Mouse (Mus musculus): ENCODE results near the gene Zp3.

The Zp3 gene

DNA sequence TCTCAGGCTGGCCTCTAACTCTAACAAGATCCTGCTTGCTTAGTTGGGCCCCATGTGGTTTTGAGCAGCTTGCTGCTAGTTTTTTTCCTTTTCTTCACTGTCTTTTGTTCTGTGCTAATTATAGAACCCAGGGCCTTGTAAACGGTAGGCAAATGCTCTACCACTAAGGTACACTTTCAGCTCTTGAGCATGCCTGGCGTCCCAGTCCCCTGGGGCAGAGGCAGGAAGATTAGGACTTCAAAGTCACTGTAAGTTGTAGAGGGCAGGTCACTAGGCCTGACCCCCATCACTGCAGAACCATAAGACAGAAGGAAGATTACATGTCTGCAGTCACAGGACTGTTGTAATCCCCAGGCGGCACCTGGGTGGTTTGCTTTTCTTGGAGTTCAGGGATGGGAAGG lies 22.9 kb downstream of the Zp3 start:
- no peak for DNase-seq (ENCODE audit: low read depth, low spot score)

DNA sequence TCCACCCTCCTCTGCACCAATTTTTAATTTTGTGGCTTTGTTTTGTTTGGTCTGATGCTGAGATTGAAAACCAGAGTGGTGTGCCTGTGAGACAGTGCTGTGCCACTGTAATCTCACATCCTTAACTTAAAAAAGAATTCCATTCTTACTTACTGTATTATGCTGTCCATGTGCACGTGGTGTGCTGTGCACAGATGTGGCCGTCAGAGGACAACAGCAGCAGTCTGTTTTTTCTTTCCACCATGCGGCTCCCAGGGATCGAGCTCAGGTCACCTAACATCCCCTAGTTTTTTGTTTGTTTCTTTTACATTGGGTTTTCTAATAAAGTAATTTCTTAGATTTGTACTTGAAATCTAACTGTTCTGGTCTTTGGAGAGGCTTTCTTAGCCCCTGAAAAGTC lies 24.6 kb downstream of the Zp3 start:
- DNase-seq (ENCODE audit: low read depth, low spot score): no peak

DNA sequence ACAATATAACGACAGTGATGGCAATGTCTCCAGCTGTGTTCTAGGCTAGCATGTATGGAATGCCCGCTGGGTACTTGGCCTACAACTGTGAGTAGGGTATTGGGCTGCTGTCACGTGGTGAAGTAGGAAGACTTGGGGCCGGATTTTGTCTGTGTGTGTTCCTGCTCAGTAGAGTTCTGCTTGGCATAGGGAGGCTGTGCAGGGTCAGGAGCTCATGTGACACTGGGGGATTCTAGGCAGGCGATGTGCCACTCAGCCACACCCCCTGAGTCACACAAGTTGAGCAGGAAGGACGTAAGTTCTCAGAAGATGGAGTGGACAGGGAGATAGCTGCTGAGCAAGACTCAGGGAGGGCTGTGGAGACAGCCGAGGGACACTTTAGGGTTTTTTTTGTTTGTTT lies 27.8 kb downstream of the Zp3 start:
- peak; percentile 63 for DNase-seq (ENCODE audit: low read depth, low spot score)

DNA sequence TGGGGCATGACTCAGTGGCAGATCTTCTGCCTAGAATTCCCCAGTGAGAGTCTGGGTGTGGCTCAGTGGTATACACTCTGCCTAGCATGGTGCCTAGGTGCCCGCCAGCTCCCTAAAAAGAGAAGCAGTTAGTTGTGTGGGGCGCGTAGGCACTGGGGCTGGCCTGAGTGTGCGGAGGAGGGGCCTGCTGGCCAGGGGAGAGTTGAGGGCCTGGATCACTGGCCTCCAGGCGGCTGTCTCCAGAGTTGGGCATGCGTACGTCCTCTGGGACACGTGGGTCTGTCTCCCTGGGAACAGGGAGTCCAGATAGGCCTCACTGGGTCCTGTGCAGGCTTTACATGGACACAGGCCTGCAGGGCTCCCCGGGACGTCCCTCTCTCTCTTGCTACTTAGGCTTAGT lies 35.0 kb downstream of the Zp3 start:
- peak; percentile 49 for DNase-seq (ENCODE audit: low read depth, low spot score)

DNA sequence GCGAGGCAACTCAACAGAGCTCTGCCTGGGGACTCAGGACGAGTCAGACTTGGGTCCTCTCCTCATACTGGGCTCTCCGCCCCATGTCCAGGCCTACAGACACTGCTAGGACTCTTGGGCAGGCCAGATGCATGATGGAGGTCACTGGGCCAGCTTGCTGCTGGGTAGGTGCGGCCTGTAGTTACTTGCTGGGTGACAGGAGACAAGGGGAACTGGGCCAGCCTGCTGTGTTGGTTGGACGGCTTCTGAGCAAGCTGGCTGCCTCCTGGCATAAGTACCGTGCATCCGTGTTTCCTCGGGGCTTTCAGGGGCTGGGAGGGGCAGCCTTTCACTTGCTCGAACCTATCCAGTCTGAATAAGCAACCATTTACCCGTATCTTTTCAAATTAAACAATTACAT lies 35.7 kb downstream of the Zp3 start:
- peak; percentile 34 for DNase-seq (ENCODE audit: low read depth, low spot score)

DNA sequence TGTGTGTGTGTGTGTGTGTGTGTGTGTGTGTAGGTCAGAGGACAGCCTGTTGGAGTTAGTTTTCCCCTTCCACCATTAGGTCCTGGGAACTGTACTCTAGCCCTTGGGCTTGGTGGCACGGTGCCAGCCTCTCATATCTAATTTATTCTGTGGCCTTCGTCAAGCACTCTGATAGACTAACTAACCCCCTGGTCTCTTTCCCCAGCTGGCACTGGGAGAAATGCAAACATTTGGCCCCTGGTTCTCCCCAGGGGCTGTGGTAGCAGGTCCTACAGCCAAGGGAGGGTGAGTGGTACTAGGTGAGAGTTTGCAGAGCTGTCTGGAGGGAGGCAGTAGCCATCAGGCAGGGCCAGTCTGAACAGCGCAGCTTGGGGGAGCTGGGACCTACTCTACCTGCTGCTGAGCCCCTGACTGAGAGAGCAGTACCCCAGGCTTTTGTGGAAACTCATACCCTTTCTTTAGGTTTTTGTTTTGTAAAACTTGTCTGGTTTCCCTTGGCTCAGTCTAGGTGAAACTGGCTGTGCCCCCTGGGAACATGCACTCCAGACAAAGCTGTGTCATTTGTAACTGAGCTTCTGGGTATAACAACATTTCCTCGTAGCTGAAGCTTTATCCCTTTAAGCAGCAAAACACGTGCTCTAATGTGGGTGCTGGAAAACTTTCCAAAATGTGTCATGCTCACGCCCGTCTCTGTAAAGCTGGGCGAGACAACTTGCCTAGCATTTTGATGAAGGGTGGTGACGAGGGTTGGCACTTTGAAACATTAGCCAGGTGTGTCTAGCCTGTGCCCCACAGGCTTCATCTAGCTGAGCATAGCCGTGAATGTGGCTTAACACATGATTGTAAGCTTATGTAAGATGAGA lies 36.3 kb downstream of the Zp3 start:
- DNase-seq (ENCODE audit: low read depth, low spot score): peak; percentile 38

DNA sequence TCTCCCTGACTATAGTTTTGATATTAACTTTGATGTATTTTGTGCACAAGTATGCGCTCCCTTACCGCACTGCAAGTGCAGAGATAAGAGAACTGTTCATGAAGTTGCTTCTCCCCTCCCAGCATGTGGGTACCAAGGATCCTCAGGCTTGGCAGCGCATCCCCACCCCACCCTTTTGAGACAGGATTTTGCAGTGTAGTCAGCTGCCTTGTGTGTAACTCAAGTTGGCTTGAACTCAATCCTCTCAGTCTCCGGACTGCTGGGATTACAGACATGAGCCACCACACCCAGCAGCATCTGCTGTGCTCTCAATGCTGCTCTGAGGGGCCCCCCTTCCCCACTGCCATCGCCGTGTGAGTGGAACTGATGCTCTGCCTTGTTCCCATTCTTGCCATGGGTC lies 37.4 kb downstream of the Zp3 start:
- peak; percentile 27 for DNase-seq (ENCODE audit: low read depth, low spot score)

DNA sequence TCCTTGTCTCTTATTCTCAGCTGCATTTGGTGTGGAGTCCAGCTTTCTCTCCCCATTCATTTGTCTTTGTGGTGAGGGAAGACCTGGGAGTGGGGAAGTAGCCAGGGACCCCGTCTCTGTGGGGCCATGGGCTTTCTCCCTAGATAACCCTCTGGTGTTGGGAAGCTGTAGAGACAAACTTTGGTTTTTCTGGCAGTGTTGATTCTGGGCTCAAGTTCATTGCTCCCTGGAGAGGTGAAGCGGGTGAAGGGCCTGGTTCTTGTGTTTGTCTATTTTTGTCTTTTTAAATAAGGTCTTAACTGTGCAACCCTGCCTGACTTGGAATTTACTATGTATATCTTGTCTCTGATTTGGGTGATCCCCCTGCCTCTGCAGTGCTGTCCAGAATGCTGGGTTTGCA lies 38.8 kb downstream of the Zp3 start:
- DNase-seq (ENCODE audit: low read depth, low spot score): no peak

DNA sequence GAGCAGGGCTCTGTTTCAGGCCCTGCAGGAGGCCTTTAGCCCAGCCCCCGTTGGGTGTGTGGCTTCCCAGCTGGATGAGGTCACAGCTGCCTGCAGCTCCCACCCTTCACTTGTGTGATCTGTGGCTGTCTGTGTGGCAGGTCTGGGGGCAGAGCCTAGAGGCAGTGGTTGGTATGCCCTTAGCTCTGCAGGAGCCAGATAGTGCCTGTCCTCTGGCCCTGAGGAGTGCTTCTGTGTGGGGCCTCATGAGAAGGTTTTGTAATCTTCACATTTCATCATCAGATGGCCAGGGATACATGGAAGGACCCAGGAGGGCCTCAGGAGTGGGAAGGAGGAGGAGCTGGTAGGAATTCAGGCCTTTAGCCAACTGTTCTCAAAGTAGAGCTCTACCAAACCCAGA lies 40.0 kb downstream of the Zp3 start:
- peak; percentile 47 for DNase-seq (ENCODE audit: low read depth, low spot score)

DNA sequence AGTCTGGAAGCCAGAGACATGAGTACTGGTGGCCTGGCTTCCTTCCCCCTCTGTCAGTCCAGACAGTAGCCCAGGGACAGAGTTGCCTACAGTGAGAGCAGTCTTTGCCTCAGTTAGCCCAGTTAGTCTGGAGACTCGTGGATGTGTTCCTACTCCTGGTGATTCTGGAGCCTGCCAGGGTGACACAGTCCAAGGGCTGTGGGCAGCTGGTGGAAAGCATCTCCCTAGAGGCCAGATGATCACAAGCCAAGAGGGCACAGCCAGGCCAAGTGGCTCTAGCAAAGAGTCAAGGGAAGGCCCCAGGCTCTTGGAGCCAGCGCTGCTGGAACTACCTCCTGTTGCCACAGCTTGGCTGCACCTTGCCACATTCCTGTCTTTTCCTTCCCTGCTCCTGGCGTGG lies 45.8 kb downstream of the Zp3 start:
- DNase-seq (ENCODE audit: low read depth, low spot score): no peak

DNA sequence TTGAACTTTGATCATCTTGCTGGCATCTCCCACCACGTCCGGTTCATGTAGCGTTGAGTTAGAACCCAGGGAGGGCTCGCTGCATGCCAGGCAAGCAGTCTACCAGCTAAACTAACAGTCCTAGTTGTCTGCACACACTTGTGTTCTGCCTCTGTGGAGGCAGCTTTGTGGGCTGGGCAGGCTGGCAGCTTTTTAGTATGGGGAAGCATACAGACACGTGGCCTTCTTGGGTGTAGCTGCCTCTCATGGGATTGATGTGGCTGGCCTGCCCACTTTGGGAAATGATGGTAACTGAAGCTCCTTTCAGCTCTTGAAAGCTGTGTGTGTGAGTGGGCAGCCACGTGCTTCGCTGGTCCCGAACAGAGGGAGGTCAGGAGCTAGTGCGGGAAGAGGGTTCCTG lies 47.0 kb downstream of the Zp3 start:
- no peak for DNase-seq (ENCODE audit: low read depth, low spot score)

DNA sequence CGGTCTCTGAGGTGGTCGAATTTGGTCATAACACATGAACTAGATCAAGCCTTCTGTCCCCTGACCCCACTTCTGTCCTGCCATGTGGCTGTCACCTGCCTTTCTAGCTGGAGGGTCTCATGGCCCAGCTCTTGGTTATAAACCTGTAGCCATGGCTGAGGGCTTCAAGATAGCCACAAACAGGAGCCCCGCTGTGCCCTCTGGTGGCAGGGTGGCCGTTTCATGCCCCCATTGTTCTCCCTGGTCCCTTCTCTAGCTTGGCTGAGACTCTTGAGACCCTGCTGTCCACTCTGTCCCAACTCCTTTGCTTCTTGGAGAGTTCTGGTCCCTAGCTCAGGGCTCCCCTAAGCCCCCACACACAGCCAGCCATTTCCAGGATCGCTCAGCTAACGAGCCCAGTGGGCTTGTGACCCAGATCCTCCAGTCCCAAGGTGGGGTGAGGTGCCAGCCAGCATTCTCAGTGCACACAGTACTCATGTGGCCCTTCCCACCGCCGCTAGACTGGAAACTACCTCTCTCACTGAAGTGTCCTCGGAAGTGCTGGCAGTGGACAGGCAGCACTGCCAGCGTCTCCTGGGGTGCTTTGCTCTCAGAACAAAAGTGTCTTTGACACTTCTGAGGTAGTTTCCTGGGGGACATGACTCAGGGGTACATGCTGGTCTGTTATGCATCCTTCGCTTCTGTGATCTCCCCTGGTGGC lies 47.9 kb downstream of the Zp3 start:
- DNase-seq (ENCODE audit: low read depth, low spot score): no peak

DNA sequence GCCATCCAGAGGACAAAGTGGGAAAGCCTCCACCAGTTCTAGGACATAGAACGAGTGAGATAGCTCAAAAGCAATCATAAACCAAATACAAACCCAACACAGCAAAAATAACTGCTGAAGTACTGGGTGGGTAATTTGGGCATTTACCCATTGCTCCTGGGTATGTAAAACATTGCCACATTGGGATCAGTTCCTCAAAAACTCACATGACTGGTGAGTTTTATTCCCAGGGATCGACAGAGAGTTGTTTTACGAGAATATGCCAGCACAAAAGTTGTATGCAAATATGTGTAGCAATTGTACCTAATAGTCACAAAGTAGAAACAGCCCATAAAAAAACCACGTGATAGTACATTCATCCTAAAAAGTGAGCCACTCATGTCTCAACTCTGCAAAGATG lies 55.0 kb downstream of the Zp3 start:
- no peak for DNase-seq (ENCODE audit: low read depth, low spot score)

DNA sequence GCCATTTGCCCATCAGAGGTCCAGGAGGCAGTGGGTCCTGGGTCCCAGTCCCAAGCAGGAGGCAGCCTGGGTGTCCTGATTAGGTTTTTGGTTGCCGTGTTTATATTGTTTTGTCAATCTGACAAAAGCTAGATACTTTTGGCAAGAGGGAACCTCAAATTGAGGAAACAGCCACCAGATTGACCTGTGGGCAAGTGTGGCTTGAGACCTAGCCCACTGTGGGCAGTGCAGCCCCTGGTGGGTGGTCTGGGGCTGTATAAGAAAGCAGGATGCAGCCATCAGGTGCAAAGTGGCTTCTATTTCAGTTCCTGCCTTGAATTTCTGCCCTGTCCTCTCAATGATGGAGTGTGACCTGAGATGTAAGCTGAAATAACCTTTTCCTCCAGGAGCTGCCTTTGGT lies 55.4 kb downstream of the Zp3 start:
- no peak for DNase-seq (ENCODE audit: low read depth, low spot score)

DNA sequence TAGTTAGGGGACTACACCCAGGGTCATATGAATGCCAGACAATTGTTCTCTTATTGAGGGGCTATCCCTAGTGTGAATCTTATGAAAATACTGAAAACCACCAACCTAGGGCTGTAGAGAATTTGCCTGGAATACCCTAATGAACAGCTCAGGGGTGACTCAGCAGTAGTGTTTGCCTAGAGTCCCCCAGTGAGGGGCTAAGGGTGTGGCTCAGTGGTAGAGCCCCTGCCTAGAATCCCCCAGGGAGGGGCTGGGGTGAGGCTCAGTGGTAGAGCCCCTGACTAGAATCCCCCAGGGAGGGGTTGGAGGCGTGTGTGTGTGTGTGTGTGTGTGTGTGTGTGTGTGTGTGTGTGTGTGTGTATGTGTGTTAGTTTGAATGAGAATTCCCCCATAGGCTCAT lies 56.8 kb downstream of the Zp3 start:
- no peak for DNase-seq (ENCODE audit: low read depth, low spot score)

Data from 3T3-L1 (cell line).